Mouse (Mus musculus): ENCODE results near the gene Gcnt4.

DNA sequence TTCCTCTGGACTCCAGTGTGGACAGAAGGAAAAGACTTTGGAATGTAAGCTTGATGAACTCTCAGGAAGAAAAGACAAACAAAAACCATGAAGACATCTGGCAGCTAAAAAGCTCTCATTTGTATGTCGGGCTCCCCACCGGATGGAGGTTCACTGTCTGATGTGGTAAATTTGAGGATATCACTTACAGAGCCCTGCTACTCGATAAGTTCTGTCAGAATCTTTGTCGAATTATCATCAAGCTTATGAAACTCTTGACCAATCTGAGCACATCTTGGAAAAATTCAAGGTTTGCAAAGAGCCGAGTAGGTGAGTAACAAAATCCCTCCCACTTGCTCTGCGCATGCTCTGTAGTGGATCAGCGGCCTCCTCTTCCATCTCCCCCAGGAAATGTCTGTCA lies 40.5 kb downstream of the Gcnt4 start:
- TF ChIP-seq POLR2A (IDR thresholded peaks at IDR 0.05; ENCODE audit: insufficient read depth, low read depth, low read length) (no peak), CTCF (IDR thresholded peaks at IDR 0.05; ENCODE audit: insufficient read depth, low read depth, low read length) (no peak)
